Mouse (Mus musculus) layer of hippocampus, adult 8-10 months (tissue): ENCODE data around the gene Olfr569. TPM values are rescaled to one million over a fixed set of nuclear protein-coding genes. Genes with fewer than 3 reads are reported as not detected.

Source experiments
- DNase-seq, 2 experiments: peaks; one replicate each; pipeline ENCODE4 v3.0.0; 2022; ENCODE audit warnings: low spot score in 2 of 2
- total RNA-seq, 4 experiments: library from RNA; stranded (reverse); gene quantifications; 2 replicates each; pipeline ENCODE4 v1.2.4; 2022

The Olfr569 gene
- not detected for total RNA-seq

GRCm38 (mm10) chr7:102890782-102891181 is at the start of gene Olfr569:
Gene Olfr569, minus strand, starts transcription at chr7:102890882.
- no peak for DNase-seq

GRCm38 (mm10) chr7:102927105-102927504 is 36.4 kb upstream of the Olfr569 start:
- DNase-seq, result no peak

- no peak for DNase-seq
These were observed 33.4 kb upstream of the Olfr569 start, which contains the start of gene Olfr572 for GRCm38 (mm10) chr7:102924109-102924508. Gene Olfr572, plus strand, starts transcription at chr7:102924409.

GRCm38 (mm10) chr7:102919632-102920031 is 28.9 kb upstream of the Olfr569 start:
- DNase-seq, result no peak

- DNase-seq, result no peak
These were observed 26.6 kb upstream of the Olfr569 start, which contains the start of gene Olfr571 for GRCm38 (mm10) chr7:102917032-102917875. Gene Olfr571, minus strand, starts transcription at chr7:102917536.

- no peak for DNase-seq
These were observed 25.7 kb upstream of the Olfr569 start for GRCm38 (mm10) chr7:102916405-102916804.

- DNase-seq, result no peak
These were observed 24.6 kb upstream of the Olfr569 start for GRCm38 (mm10) chr7:102915261-102915660.

GRCm38 (mm10) chr7:102876822-102877221 is 13.9 kb downstream of the Olfr569 start, which contains the start of gene Olfr568:
Gene Olfr568, plus strand, starts transcription at chr7:102877122.
- DNase-seq, result no peak

GRCm38 (mm10) chr7:102858665-102859064 is 32.0 kb downstream of the Olfr569 start, which contains the start of gene Olfr566:
Gene Olfr566, minus strand, starts transcription at chr7:102858765.
- no peak for DNase-seq

GRCm38 (mm10) chr7:102855807-102856206 is 34.9 kb downstream of the Olfr569 start:
- DNase-seq, result no peak

Other genes with a start within 250 kb of the Olfr569 start
- not detected for gene Olfr555, start 232.1 kb downstream of the Olfr569 start, total RNA-seq
- under 1 TPM in 1 of 4 experiments, not detected in 3; 0.19 TPM for gene Olfr556, start 226.0 kb downstream of the Olfr569 start, total RNA-seq
- gene Trim68, start 203.6 kb downstream of the Olfr569 start, total RNA-seq, result 1 to 10 TPM; 6.8 to 8.6 (median 8.0) TPM
- gene Olfr557, start 195.0 kb downstream of the Olfr569 start, total RNA-seq, result under 1 TPM; 0.12 to 0.85 (median 0.17) TPM
- under 1 TPM; 0.31 to 0.49 (median 0.39) TPM for gene Olfr558, start 188.7 kb downstream of the Olfr569 start, total RNA-seq
- gene Olfr33, start 171.8 kb downstream of the Olfr569 start, total RNA-seq, result not detected
- gene Olfr559, start 163.4 kb downstream of the Olfr569 start, total RNA-seq, result not detected
- not detected for gene Olfr560, start 131.5 kb downstream of the Olfr569 start, total RNA-seq
- gene Olfr78, start 131.4 kb downstream of the Olfr569 start, total RNA-seq, result under 1 TPM in 3 of 4 experiments, not detected in 1; 0.13 to 0.37 (median 0.16) TPM
- gene Olfr561, start 119.7 kb downstream of the Olfr569 start, total RNA-seq, result not detected
- under 1 TPM in 3 of 4 experiments, not detected in 1; 0.40 to 0.68 (median 0.51) TPM for gene Olfr564, start 87.4 kb downstream of the Olfr569 start, total RNA-seq
- not detected for gene Olfr566, start 32.1 kb downstream of the Olfr569 start, total RNA-seq
- gene Olfr568, start 13.8 kb downstream of the Olfr569 start, total RNA-seq, result not detected
- gene Olfr570, start 3.7 kb upstream of the Olfr569 start, total RNA-seq, result not detected
- gene Olfr571, start 26.7 kb upstream of the Olfr569 start, total RNA-seq, result not detected
- gene Olfr572, start 33.5 kb upstream of the Olfr569 start, total RNA-seq, result not detected
- not detected for gene Olfr573-ps1, start 51.7 kb upstream of the Olfr569 start, total RNA-seq
- gene Olfr574, start 57.6 kb upstream of the Olfr569 start, total RNA-seq, result not detected
- not detected for gene Olfr575, start 67.9 kb upstream of the Olfr569 start, total RNA-seq
- not detected for gene Olfr576, start 71.8 kb upstream of the Olfr569 start, total RNA-seq
- not detected for gene Olfr577, start 85.1 kb upstream of the Olfr569 start, total RNA-seq
- not detected for gene Olfr578, start 98.4 kb upstream of the Olfr569 start, total RNA-seq
- gene Olfr582, start 147.1 kb upstream of the Olfr569 start, total RNA-seq, result not detected
- not detected for gene Olfr583, start 160.4 kb upstream of the Olfr569 start, total RNA-seq
- not detected for gene Olfr584, start 191.0 kb upstream of the Olfr569 start, total RNA-seq
- gene Olfr585, start 206.8 kb upstream of the Olfr569 start, total RNA-seq, result not detected
- not detected for gene Olfr586, start 234.8 kb upstream of the Olfr569 start, total RNA-seq
- not detected for gene Olfr588-ps1, start 250.0 kb upstream of the Olfr569 start, total RNA-seq